Mouse (Mus musculus): ENCODE measurements around the gene Slc2a3. TPM values are rescaled to one million over a fixed set of nuclear protein-coding genes. Genes with fewer than 3 reads are reported as not detected.

The Slc2a3 gene
- polyA plus RNA-seq, 1 experiment from 2014 or later: 9.6 TPM

DNA sequence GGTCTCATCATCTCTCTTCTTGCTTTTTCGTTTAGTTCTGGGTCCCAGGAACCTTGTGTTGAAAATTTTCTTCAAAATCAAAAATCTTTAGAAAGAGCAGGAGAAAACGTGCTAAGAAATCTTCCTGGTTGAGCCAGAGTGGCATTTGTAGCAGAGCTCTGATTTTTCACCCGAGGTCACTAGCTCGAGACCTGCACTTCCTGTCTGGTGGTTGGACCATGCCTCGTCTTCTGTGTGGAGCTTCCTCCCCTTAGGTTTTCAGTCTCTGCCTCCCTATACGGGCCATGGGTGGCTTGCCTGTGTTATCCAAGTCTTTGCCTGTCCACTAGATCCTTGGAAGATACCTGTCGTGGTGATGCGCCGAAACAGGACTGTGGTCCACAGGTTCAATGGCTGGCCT lies 20.4 kb upstream of the Slc2a3 start:
- Histone ChIP-seq H3K27me3 (ENCODE audit: insufficient read depth, low read length) (no peaks in the 10 kb centered on the region), H3K27ac (ENCODE audit: low read length) (no peak overlapping the region), H3K4me1 (ENCODE audit: insufficient read depth, low read length) (peaks cover 36% of the 10 kb centered on the region), H3K9ac (replicated peaks; ENCODE audit: low read length) (no peak overlapping the region), H3K4me3 (ENCODE audit: low read length) (peak overlapping the region; percentile 89; the same call in 1 of the 2 replicates), H3K4me2 (replicated peaks; ENCODE audit: low read depth, low read length) (peak overlapping the region; percentile 86), H3K9me3 (ENCODE audit: low read length) (no peaks in the 10 kb centered on the region), H3K36me3 (ENCODE audit: insufficient read depth, low read length) (no peaks in the 10 kb centered on the region)
- ATAC-seq (ENCODE audit: low FRiP score, low TSS enrichment): no peak
- 63% methylated on average over 9 of the region's 9 CpGs for WGBS

DNA sequence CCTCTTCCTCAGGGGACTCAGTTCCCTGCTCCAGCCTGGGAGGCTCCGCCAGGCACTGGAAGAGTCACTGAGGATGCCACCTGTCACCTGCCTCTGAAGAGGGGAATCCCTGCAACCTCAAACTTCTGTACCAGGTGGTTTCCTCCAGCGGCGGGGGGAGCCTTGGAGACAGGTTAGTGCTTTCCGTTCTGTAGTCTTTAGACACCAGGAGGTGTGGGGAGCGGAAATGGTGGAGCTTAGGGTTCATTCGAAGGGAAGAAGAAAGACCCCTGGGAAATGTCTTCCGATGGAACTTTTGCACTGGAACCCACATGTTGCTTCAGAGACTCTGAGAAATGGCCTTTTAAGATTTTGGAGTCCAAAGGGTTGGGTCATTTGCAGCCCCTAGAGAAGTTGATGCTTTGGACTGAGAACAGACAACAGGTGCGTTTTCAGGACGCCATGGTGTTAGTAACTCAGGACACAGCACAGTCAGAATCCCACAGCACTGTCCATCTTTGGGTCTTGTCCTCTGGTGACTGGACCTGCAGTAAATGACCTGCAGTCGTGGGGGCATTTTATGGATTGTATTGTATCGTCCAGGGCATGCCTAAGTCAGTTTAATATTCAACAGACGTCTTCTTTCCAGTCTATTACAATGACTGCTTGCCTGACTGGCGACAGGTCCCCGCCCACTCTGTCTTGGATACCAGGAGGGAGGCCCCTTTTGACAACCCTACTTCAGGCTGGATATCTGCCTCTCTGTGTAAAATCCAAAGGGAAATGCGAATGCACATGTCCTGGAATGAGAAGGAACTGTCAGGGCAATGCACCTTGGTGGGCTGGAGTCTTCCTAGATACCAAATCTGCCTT lies 19.6 kb upstream of the Slc2a3 start:
- Histone ChIP-seq H3K4me2 (replicated peaks; ENCODE audit: low read depth, low read length) (peak overlapping the region; percentile 86), H3K9me3 (ENCODE audit: low read length) (no peaks in the 10 kb centered on the region), H3K4me3 (ENCODE audit: low read length) (peak overlapping the region; percentile 89), H3K27me3 (ENCODE audit: insufficient read depth, low read length) (no peaks in the 10 kb centered on the region), H3K9ac (replicated peaks; ENCODE audit: low read length) (peak overlapping the region; percentile 98), H3K27ac (ENCODE audit: low read length) (no peak overlapping the region), H3K36me3 (ENCODE audit: insufficient read depth, low read length) (no peaks in the 10 kb centered on the region), H3K4me1 (ENCODE audit: insufficient read depth, low read length) (peaks cover 31% of the 10 kb centered on the region)
- WGBS: 23% methylated on average over 15 of the region's 15 CpGs
- ATAC-seq (ENCODE audit: low FRiP score, low TSS enrichment): no peak; the same call in 1 of the 2 replicates

DNA sequence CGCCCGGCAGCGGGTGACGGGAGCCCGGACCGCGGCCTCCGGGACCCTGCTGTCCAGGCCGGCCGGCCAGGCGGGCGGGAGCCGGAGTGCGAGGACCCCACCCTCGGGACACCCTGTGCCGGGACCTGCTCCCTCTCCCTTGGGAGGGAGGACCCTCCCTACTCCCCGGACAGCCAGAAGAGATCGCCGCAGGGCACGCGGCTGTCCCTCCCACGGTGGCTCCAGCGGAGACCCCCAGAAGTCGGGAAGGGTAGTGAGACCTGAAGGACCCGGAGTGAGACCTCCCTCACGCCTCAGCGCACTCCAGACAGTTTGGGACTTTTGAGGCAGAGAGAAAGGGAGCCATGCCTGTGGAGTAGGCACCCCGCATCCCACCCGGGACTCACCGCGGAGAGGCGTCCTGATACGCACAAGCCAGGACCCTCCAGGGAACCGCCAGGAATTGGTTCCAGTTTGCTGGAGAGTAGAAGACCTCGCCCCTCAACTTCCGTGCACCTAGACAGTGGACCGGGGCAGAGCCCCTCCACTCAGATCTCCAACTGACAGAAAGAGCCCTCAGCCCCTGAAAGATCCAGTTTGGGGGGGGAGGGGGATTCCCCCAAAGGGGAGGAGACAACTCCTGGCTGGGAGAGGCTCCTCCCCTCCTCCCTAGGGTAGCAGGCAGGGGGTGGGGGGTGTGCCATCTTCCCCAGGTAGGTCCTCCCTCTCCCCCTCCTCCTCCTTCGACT lies 18.8 kb upstream of the Slc2a3 start:
- WGBS: under 1% methylated on average over 33 of the region's 38 CpGs
- H3K9ac ChIP-seq (replicated peaks; ENCODE audit: low read length): peak overlapping the region; percentile 98
- H3K27me3 ChIP-seq (ENCODE audit: insufficient read depth, low read length): no peaks in the 10 kb centered on the region
- peak; percentile 72 for ATAC-seq (ENCODE audit: low FRiP score, low TSS enrichment)
- no peaks in the 10 kb centered on the region for H3K36me3 ChIP-seq (ENCODE audit: insufficient read depth, low read length)
- H3K4me3 ChIP-seq (ENCODE audit: low read length): peak overlapping the region; percentile 89
- H3K4me2 ChIP-seq (replicated peaks; ENCODE audit: low read depth, low read length): peak overlapping the region; percentile 86
- H3K4me1 ChIP-seq (ENCODE audit: insufficient read depth, low read length): peaks cover 23% of the 10 kb centered on the region
- peak overlapping the region; percentile 86 for H3K27ac ChIP-seq (ENCODE audit: low read length)
- no peaks in the 10 kb centered on the region for H3K9me3 ChIP-seq (ENCODE audit: low read length)

DNA sequence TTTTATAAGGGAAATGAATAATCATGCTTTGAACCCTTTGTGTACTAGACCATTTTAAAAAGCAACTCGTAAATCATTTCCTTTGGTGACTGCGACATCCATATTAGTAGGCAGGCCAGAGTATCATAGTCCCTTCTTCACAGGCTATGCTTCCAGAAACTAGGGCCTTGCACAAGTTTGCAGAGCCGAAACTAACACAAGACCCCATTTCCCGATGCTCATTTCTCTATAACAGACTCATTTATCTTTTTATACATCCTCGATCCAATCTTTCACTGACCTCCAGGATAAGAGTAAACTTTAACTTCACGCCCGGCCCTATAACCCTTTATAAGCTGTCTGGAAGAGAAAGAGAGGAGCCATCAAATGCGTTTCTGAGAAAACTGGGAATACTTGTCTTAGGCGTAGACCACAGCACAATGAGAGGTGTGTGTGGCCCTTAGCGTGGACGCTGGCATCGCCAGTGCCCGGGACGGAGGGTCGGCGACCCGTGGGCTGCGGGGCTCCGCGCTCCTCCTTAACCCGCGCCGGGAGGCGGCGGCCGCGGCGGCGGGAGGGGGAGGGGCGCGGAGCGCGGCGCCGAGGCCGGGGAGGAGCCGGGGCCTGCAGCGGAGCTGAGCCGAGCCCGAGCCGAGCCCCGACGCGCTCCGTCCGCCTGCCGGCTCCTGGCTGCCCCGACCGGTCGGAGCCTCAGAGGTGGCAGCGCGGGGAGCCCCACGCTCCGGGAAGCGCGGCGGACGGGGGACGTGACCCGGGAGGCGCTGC lies 18.0 kb upstream of the Slc2a3 start, which contains the start of gene Foxj2:
TSS of gene Foxj2 (plus strand) at position 609 of the 765 bp plus-strand sequence.
- Histone ChIP-seq H3K9ac (replicated peaks; ENCODE audit: low read length) (peak within 1 kb of the TSS; percentile 98), H3K4me1 (ENCODE audit: insufficient read depth, low read length) (peaks cover 22% of the 10 kb centered on the region), H3K27ac (ENCODE audit: low read length) (peak within 1 kb of the TSS; percentile 86), H3K36me3 (ENCODE audit: insufficient read depth, low read length) (no peaks in the 10 kb centered on the region), H3K27me3 (ENCODE audit: insufficient read depth, low read length) (no peaks in the 10 kb centered on the region), H3K4me2 (replicated peaks; ENCODE audit: low read depth, low read length) (peak within 1 kb of the TSS; percentile 86), H3K9me3 (ENCODE audit: low read length) (no peaks in the 10 kb centered on the region), H3K4me3 (ENCODE audit: low read length) (peak within 1 kb of the TSS; percentile 89)
- 1% methylated on average over 40 of the region's 61 CpGs for WGBS
- peak; percentile 81 for ATAC-seq (ENCODE audit: low FRiP score, low TSS enrichment)

DNA sequence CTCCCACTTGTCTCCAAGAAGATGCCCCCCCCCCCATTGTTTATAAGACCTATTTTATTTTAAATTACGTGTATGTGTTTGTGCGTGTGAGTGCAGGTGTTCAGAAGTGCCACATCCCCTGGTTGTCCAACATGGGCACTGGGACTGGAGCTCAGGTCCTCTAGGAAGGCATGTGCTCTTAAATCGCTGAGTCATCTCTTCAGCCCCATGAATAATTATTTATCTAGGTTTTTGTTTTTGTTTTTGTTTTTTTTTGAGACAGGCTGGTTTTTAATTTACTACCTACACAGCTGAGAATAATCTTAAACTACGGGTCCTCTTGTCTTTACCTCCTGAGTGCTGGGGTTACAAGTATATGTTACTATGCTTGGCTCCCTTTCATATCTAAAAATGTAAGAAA lies 12.2 kb upstream of the Slc2a3 start:
- H3K4me3 ChIP-seq (ENCODE audit: low read length): no peak overlapping the region
- H3K27me3 ChIP-seq (ENCODE audit: insufficient read depth, low read length): no peaks in the 10 kb centered on the region
- H3K27ac ChIP-seq (ENCODE audit: low read length): no peak overlapping the region
- no peak for ATAC-seq (ENCODE audit: low FRiP score, low TSS enrichment)
- H3K4me2 ChIP-seq (replicated peaks; ENCODE audit: low read depth, low read length): no peak overlapping the region
- no peaks in the 10 kb centered on the region for H3K9me3 ChIP-seq (ENCODE audit: low read length)
- WGBS: 81% methylated on average over 4 of the region's 4 CpGs
- H3K4me1 ChIP-seq (ENCODE audit: insufficient read depth, low read length): peaks cover 10% of the 10 kb centered on the region
- no peaks in the 10 kb centered on the region for H3K36me3 ChIP-seq (ENCODE audit: insufficient read depth, low read length)
- no peak overlapping the region for H3K9ac ChIP-seq (replicated peaks; ENCODE audit: low read length)

DNA sequence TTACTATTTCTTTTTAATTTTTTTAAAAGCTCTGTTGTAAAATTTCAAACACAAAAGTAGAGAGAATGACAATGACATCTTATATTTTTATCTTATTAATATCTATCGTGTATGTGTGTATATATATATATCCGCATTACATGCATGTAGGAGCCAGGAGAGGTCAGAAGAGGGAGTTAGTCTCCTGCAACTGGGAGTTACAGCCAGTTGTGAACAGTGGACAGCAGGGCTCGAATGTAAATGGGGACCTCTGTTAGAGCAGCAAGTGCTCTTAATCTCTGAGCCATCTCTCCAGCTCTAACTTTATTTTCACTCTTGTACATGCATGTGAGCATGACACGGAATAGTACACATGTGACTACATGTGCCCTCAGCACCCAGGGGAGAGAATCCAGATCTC lies 11.3 kb upstream of the Slc2a3 start:
- ATAC-seq (ENCODE audit: low FRiP score, low TSS enrichment): no peak
- Histone ChIP-seq H3K36me3 (ENCODE audit: insufficient read depth, low read length) (no peaks in the 10 kb centered on the region), H3K27me3 (ENCODE audit: insufficient read depth, low read length) (no peaks in the 10 kb centered on the region), H3K9me3 (ENCODE audit: low read length) (no peaks in the 10 kb centered on the region), H3K4me1 (ENCODE audit: insufficient read depth, low read length) (peaks cover 10% of the 10 kb centered on the region), H3K9ac (replicated peaks; ENCODE audit: low read length) (no peak overlapping the region), H3K27ac (ENCODE audit: low read length) (no peak overlapping the region), H3K4me2 (replicated peaks; ENCODE audit: low read depth, low read length) (no peak overlapping the region), H3K4me3 (ENCODE audit: low read length) (no peak overlapping the region)
- 91% methylated on average over 4 of the region's 4 CpGs for WGBS

DNA sequence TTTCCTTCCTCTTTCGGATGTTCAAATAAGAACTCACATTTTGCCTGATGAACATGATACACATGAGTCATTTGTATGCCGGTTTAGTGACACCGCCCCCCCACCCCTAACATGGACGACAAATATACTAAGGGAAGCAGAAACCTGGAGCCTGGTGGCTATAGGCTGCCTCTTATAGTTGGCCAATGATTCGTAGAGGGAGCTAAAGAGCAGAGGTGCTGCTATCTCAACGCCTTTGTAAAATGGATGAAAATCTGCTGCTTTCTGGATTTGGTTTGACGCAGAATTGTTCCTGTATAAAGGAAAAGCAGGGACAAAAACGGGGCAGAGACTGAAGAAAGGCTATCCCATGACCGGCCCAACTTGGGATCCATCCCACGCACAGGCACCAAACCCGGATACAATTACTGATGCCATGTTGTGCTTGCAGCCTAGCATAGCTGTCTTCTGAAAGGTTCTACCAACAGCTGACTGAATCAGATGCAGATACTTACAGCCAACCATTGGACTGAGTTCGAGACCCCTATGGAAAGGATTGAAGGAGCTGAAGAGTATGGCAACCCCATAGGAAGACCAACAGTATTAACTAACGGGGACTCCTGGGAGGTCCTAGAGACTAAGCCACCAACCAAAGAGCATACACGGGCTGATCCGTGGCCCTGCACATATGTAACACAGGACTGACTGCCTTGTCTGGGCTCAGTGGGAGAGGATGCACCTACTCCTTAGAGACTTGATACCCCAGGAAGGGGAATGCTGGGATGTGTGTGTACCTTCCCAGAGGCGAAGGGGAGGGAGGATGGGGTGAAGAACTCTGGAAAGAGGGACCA lies 10.5 kb upstream of the Slc2a3 start:
- 24% methylated on average over 16 of the region's 16 CpGs for WGBS
- peak overlapping the region; percentile 100 for H3K27ac ChIP-seq (ENCODE audit: low read length)
- peak overlapping the region; percentile 63 for H3K4me3 ChIP-seq (ENCODE audit: low read length)
- H3K4me1 ChIP-seq (ENCODE audit: insufficient read depth, low read length): peaks cover 10% of the 10 kb centered on the region
- peak overlapping the region; percentile 83 for H3K9ac ChIP-seq (replicated peaks; ENCODE audit: low read length)
- H3K9me3 ChIP-seq (ENCODE audit: low read length): no peaks in the 10 kb centered on the region
- peak; percentile 46; the same call in 1 of the 2 replicates for ATAC-seq (ENCODE audit: low FRiP score, low TSS enrichment)
- H3K4me2 ChIP-seq (replicated peaks; ENCODE audit: low read depth, low read length): peak overlapping the region; percentile 57
- no peaks in the 10 kb centered on the region for H3K36me3 ChIP-seq (ENCODE audit: insufficient read depth, low read length)
- no peaks in the 10 kb centered on the region for H3K27me3 ChIP-seq (ENCODE audit: insufficient read depth, low read length)

DNA sequence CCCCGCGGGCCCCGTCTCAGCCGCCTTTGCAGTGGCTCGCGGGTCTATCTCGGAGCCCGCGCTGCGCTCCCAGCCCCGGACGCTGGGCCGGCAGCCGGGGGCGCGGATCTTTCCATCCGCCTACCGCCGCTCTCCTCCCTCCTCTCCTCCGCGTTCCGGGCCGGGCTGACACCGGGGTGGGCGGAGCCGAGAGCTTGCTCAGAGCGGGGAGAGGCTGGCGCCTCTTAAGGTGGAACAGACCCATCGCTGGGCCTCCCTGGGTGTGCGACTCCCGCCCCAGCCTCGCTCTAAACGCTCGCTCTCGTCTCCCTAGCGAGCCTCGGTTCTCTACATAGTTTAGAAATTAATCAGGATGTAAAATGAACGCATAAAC lies 9.8 kb upstream of the Slc2a3 start:
- Histone ChIP-seq H3K4me2 (replicated peaks; ENCODE audit: low read depth, low read length) (peak overlapping the region; percentile 57), H3K27ac (ENCODE audit: low read length) (peak overlapping the region; percentile 100), H3K9me3 (ENCODE audit: low read length) (no peaks in the 10 kb centered on the region), H3K27me3 (ENCODE audit: insufficient read depth, low read length) (no peaks in the 10 kb centered on the region), H3K36me3 (ENCODE audit: insufficient read depth, low read length) (no peaks in the 10 kb centered on the region), H3K4me3 (ENCODE audit: low read length) (peak overlapping the region; percentile 63), H3K4me1 (ENCODE audit: insufficient read depth, low read length) (peaks cover 10% of the 10 kb centered on the region), H3K9ac (replicated peaks; ENCODE audit: low read length) (peak overlapping the region; percentile 83)
- WGBS: under 1% methylated on average over 38 of the region's 38 CpGs
- ATAC-seq (ENCODE audit: low FRiP score, low TSS enrichment): peak; percentile 96

All from kidney, embryonic 16.5 days (tissue).